Mouse (Mus musculus) kidney, adult 2 months (tissue): Measurements from ENCODE around the gene Chrng. TPM values are rescaled to one million over a fixed set of nuclear protein-coding genes. Genes with fewer than 3 reads are reported as not detected.

Experiments
- DNase-seq: peaks from one replicate; pipeline ENCODE4 v3.0.0; 2021
- H3K27ac ChIP-seq: fragments of 200-500 bp; 2 replicates; pipeline ENCODE4 v1.5.1; 2012; ENCODE audit warnings: low read depth, low read length, control low read depth, inconsistent platforms; ENCODE audit not compliant: insufficient read depth
- H3K27me3 ChIP-seq: fragments of 200-500 bp; replicated peaks from 2 replicates; pipeline ENCODE4 v1.6.1; 2012; ENCODE audit warnings: mild to moderate bottlenecking, moderate library complexity, low read length, inconsistent platforms; ENCODE audit not compliant: control insufficient read depth, insufficient read depth
- H3K36me3 ChIP-seq: fragments of 200-500 bp; 2 replicates; pipeline ENCODE4 v1.6.1; 2012; ENCODE audit warnings: mild to moderate bottlenecking, moderate library complexity, low read length, inconsistent platforms; ENCODE audit not compliant: control insufficient read depth, insufficient read depth
- H3K4me1 ChIP-seq: fragments of 200-500 bp; 2 replicates; pipeline ENCODE4 v1.6.1; 2011; ENCODE audit warnings: low read length; ENCODE audit not compliant: control insufficient read depth, insufficient read depth
- H3K4me3 ChIP-seq: fragments of 200-500 bp; 2 replicates; pipeline ENCODE4 v1.5.1; 2011; ENCODE audit warnings: mild to moderate bottlenecking, low read depth, low read length, control low read depth; ENCODE audit not compliant: insufficient read depth
- CTCF ChIP-seq: fragments of 200-500 bp; conservative IDR thresholded peaks from 2 replicates; pipeline ENCODE4 v1.5.1; 2011; ENCODE audit warnings: low read depth, mild to moderate bottlenecking, control low read depth, low read length, moderate library complexity, mixed read lengths; ENCODE audit not compliant: insufficient read depth, insufficient read length
- POLR2A ChIP-seq: fragments of 200-500 bp; IDR thresholded peaks from one replicate; pipeline ENCODE4 v1.6.1; 2011; ENCODE audit warnings: low read depth, low read length, control low read depth
- WGBS: fragments of 180-500 bp; shearing (Covaris S2); methylation state at CpG from one replicate; pipeline ENCODE4 v1.1.7; 2018; 5-methylcytosine and 5-hydroxymethylcytosine counted together
- polyA plus RNA-seq: library from polyadenylated mRNA; depleted of rRNA; stranded (reverse); fragments of >200 nt; gene quantifications from 2 replicates; pipeline ENCODE4 v1.2.3, GENCODE M21; 2012; rRNA removed

The Chrng gene
- polyA plus RNA-seq, 1 experiment: not detected

- no peaks in the 10 kb centered on the region for H3K27me3 ChIP-seq
- no peak overlapping the region for H3K27ac ChIP-seq
- no peak overlapping the region for H3K4me3 ChIP-seq
- no peak for TF ChIP-seq CTCF
- TF ChIP-seq POLR2A: no peak
- no peak for DNase-seq
- no peaks in the 10 kb centered on the region for H3K36me3 ChIP-seq
- WGBS: 68% methylated on average over 5 of the region's 5 CpGs
- no peaks in the 10 kb centered on the region for H3K4me1 ChIP-seq
Observed at GRCm38 (mm10) chr1:87252040-87252609, 47.7 kb downstream of the Chrng start.

DNA sequence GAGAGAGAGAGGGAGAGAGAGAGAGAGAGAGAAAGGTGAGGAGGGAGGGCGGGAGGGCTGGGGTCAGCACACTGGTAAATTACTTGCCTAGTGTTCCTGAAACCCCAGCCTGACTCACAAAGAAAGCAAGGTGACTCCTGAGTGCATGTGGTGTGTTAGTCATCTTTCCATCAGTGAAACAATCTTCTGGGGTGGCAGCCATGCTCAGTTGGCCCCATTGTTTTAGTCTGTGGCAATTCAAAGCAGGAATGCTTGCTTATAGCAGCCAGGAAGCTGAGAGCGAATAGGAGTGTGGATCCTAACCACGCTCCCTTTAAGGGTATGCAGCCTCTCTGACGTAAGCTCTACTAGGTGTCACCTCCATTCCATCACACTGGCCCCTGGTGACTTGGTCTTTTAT is 50.7 kb downstream of the Chrng start:
- Histone ChIP-seq H3K27ac (no peak overlapping the region), H3K36me3 (no peaks in the 10 kb centered on the region), H3K27me3 (no peaks in the 10 kb centered on the region), H3K4me3 (no peak overlapping the region), H3K4me1 (no peaks in the 10 kb centered on the region)
- TF ChIP-seq POLR2A: no peak
- TF ChIP-seq CTCF: no peak
- 84% methylated on average over 4 of the region's 4 CpGs for WGBS
- DNase-seq: no peak

- Histone ChIP-seq H3K4me1 (no peaks in the 10 kb centered on the region), H3K4me3 (no peak overlapping the region), H3K27me3 (no peaks in the 10 kb centered on the region), H3K27ac (no peak overlapping the region), H3K36me3 (no peaks in the 10 kb centered on the region)
- no peak for DNase-seq
- 48% methylated on average over 11 of the region's 11 CpGs for WGBS
- TF ChIP-seq POLR2A: no peak
- TF ChIP-seq CTCF: no peak
Observed at GRCm38 (mm10) chr1:87257691-87258090, 53.2 kb downstream of the Chrng start.

DNA sequence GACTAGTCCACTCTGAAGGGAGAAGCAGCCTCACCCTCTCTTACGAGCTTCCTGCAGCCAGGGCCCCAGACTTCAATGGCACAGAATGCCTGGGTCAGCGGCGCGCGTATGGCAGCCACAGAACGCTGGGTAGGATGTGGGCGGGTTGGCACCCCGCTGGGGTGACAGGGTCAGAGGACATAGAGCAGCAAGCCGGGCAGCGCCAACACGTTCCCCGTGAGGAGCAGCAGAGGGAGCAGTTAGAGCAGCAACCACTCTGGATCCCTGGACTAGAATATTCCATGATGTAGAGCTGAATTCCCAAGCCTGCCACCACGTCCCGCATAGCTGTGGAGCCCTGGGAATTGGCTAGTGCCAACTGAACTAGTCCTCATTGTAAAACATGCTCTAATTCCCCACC is 54.0 kb downstream of the Chrng start:
- Histone ChIP-seq H3K4me1 (no peaks in the 10 kb centered on the region), H3K27ac (no peak overlapping the region), H3K27me3 (no peaks in the 10 kb centered on the region), H3K4me3 (no peak overlapping the region), H3K36me3 (no peaks in the 10 kb centered on the region)
- 6% methylated on average over 14 of the region's 14 CpGs for WGBS
- TF ChIP-seq CTCF (peak; percentile 74), POLR2A (no peak)
- peak; percentile 75 for DNase-seq

DNA sequence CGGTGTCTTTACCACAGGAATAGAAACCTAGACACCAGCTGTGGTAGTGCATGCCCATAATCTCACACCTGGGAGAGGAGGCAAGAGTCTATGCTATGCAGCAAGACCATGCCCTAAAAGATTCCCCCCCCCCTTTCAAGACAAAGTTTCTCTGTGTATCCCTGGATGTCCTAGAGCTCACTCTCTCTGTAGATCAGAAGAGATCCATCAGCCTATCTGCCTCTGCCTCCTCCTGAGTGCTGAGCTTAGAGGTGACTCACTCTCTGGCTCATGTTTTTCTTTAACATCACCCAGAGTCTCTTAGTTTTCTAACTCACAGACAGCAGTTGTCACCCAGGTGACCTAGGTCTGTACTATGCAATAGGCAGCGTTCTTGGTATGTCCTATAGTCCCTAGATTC is 54.9 kb downstream of the Chrng start:
- H3K4me1 ChIP-seq: peaks cover 3% of the 10 kb centered on the region; the same call in 1 of the 2 replicates
- no peaks in the 10 kb centered on the region for H3K27me3 ChIP-seq
- 83% methylated on average over 2 of the region's 2 CpGs for WGBS
- no peak for DNase-seq
- no peaks in the 10 kb centered on the region for H3K36me3 ChIP-seq
- no peak overlapping the region for H3K27ac ChIP-seq
- no peak overlapping the region for H3K4me3 ChIP-seq
- no peak for TF ChIP-seq POLR2A
- no peak for TF ChIP-seq CTCF

Other genes with a start within 250 kb of the Chrng start
- gene Alppl2, start 114.7 kb upstream of the Chrng start, polyA plus RNA-seq: not detected in 2 replicates
- not detected in 2 replicates for gene Alpi, start 103.1 kb upstream of the Chrng start, polyA plus RNA-seq
- not detected in 2 replicates for gene Akp3, start 79.7 kb upstream of the Chrng start, polyA plus RNA-seq
- gene Ecel1, start 48.1 kb upstream of the Chrng start, polyA plus RNA-seq: 0.07 and 0.39 TPM in 2 replicates
- not detected in 2 replicates for gene Prss56, start 21.3 kb upstream of the Chrng start, polyA plus RNA-seq
- gene Chrnd, start 14.1 kb upstream of the Chrng start, polyA plus RNA-seq: not detected in 2 replicates
- gene Eif4e2, start 9.3 kb downstream of the Chrng start, polyA plus RNA-seq: 33.0 and 42.7 TPM in 2 replicates
- 152 and 161 TPM in 2 replicates for gene Efhd1, start 59.7 kb downstream of the Chrng start, polyA plus RNA-seq
- 40.4 and 47.1 TPM in 2 replicates for gene Gigyf2, start 122.3 kb downstream of the Chrng start, polyA plus RNA-seq
- 2.4 and 2.5 TPM in 2 replicates for gene Kcnj13, start 190.1 kb downstream of the Chrng start, polyA plus RNA-seq